Comparison of ENCODE assay signal across 8 mouse cellular contexts in the genomic region with DNA sequence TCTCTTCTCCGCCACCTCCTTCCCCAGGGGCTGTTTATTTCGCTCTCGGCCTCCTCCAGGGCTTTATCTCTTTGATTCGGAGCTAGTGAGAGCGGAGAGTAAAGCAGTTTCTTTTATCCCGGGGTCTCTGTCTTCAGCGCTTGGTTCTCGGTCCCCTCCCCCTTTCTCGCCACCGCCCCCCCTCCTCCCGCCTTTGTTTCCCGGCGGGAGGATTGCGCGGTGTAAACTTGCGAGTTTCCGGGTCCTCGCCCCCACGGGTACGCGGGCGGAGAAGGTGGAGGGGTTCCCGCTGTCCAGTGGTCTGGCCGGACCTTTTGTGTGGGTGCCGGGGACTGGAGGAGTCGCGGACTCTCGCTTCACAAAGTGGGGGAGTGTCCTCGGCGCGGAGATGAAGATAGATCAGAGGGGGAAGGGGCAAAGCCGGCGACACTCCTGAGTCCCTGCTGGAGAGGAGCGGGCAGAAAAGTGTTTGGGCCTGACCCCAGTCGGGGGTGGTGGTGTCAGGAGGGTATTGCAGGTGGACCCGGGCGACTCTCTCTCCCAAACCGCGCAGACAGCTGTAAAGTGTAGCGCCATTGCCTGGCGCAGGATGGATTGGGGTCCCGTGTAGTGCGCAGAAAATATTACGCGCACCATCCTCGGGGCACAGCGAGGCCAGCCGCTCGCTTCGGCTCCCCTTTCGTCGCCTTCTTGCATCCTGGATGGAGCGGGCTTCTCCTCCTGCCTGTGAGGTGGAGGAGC. TPM values are rescaled to one million over a fixed set of nuclear protein-coding genes. Genes with fewer than 3 reads are reported as not detected.
A peak's percentile ranks its signal among the peaks of the same experiment; 100 is the strongest.
DNase-seq lines count a peak whose midpoint lies in the region; ATAC-seq lines count a peak whose summit lies in the region.

No protein-coding gene starts in this region.

- H3K4me2 ChIP-seq in embryonic facial prominence, embryonic 11.5 days (ENCODE audit: low read depth, low read length), result peak overlapping the region; percentile 97
- H3K4me2 ChIP-seq in hindbrain, embryonic 13.5 days, result peak overlapping the region; percentile 83
- peak overlapping the region; percentile 99 for H3K4me2 ChIP-seq in lung, embryonic 16.5 days (ENCODE audit: low read depth, low read length)
- peak overlapping the region; percentile 85 for H3K4me2 ChIP-seq in stomach, embryonic 16.5 days (ENCODE audit: low read depth, low read length)

- H3K27me3 ChIP-seq in embryonic facial prominence, embryonic 11.5 days (ENCODE audit: control insufficient read depth, insufficient read depth, low read length), result no peaks in the 10 kb centered on the region; the same call in 1 of the 2 replicates
- peaks cover 3% of the 10 kb centered on the region; the same call in 1 of the 2 replicates for H3K27me3 ChIP-seq in hindbrain, embryonic 13.5 days
- peaks cover 4% of the 10 kb centered on the region; the same call in 1 of the 2 replicates for H3K27me3 ChIP-seq in lung, embryonic 16.5 days (ENCODE audit: control insufficient read depth, insufficient read depth, low read depth, low read length)
- no peaks in the 10 kb centered on the region for H3K27me3 ChIP-seq in stomach, embryonic 16.5 days (ENCODE audit: control insufficient read depth, insufficient read depth, low read length)

- no peaks in the 10 kb centered on the region for H3K9me3 ChIP-seq in embryonic facial prominence, embryonic 11.5 days (replicated peaks; ENCODE audit: control insufficient read depth, low read length)
- H3K9me3 ChIP-seq in hindbrain, embryonic 13.5 days, result no peaks in the 10 kb centered on the region
- no peaks in the 10 kb centered on the region for H3K9me3 ChIP-seq in lung, embryonic 16.5 days (ENCODE audit: control insufficient read depth, low read length)
- no peaks in the 10 kb centered on the region for H3K9me3 ChIP-seq in stomach, embryonic 16.5 days (replicated peaks; ENCODE audit: control insufficient read depth, low read length)

- H3K36me3 ChIP-seq in embryonic facial prominence, embryonic 11.5 days (replicated peaks; ENCODE audit: control insufficient read depth, insufficient read depth, low read depth, low read length), result no peaks in the 10 kb centered on the region
- no peaks in the 10 kb centered on the region for H3K36me3 ChIP-seq in hindbrain, embryonic 13.5 days
- H3K36me3 ChIP-seq in lung, embryonic 16.5 days (ENCODE audit: control insufficient read depth, insufficient read depth, low read length), result no peaks in the 10 kb centered on the region
- no peaks in the 10 kb centered on the region for H3K36me3 ChIP-seq in stomach, embryonic 16.5 days (ENCODE audit: control insufficient read depth, insufficient read depth, low read length)

- peak overlapping the region; percentile 86 for H3K9ac ChIP-seq in embryonic facial prominence, embryonic 11.5 days (replicated peaks; ENCODE audit: low read length)
- H3K9ac ChIP-seq in hindbrain, embryonic 13.5 days, result peak overlapping the region; percentile 99
- H3K9ac ChIP-seq in lung, embryonic 16.5 days (ENCODE audit: low read length), result peak overlapping the region; percentile 86
- peak overlapping the region; percentile 80 for H3K9ac ChIP-seq in stomach, embryonic 16.5 days (ENCODE audit: low read length)

- peak overlapping the region; percentile 65 for H3K27ac ChIP-seq in embryonic facial prominence, embryonic 11.5 days (replicated peaks; ENCODE audit: low read depth, low read length)
- peak overlapping the region; percentile 97 for H3K27ac ChIP-seq in hindbrain, embryonic 13.5 days
- H3K27ac ChIP-seq in lung, embryonic 16.5 days (ENCODE audit: low read length), result peak overlapping the region; percentile 75
- H3K27ac ChIP-seq in stomach, embryonic 16.5 days (ENCODE audit: low read length), result peak overlapping the region; percentile 76

- H3K4me3 ChIP-seq in embryonic facial prominence, embryonic 11.5 days (ENCODE audit: low read depth, low read length), result peak overlapping the region; percentile 82
- peak overlapping the region; percentile 93 for H3K4me3 ChIP-seq in hindbrain, embryonic 13.5 days
- H3K4me3 ChIP-seq in lung, embryonic 16.5 days (ENCODE audit: low read length), result peak overlapping the region; percentile 78
- peak overlapping the region; percentile 64 for H3K4me3 ChIP-seq in stomach, embryonic 16.5 days (replicated peaks; ENCODE audit: low read length)

- DNase-seq in urinary bladder, postnatal 14 days (ENCODE audit: low spot score), result peak; percentile 23
- DNase-seq in urinary bladder, adult 18-20 months (ENCODE audit: low spot score in 2 of 2), result no peak
- DNase-seq in embryonic facial prominence, embryonic 11.5 days (ENCODE audit: low spot score), result peak; percentile 50
- DNase-seq in right cerebral cortex, postnatal 4 days, result no peak
- DNase-seq in ovary, postnatal 14 days (ENCODE audit: low spot score), result no peak

- WGBS in embryonic facial prominence, embryonic 11.5 days, result under 1% methylated on average over 51 of the region's 53 CpGs
- WGBS in hindbrain, embryonic 13.5 days, result under 1% methylated on average over 53 of the region's 53 CpGs
- under 1% methylated on average over 53 of the region's 53 CpGs for WGBS in lung, embryonic 16.5 days
- WGBS in stomach, embryonic 16.5 days, result under 1% methylated on average over 53 of the region's 53 CpGs

- peaks cover 4% of the 10 kb centered on the region for H3K4me1 ChIP-seq in embryonic facial prominence, embryonic 11.5 days (ENCODE audit: control insufficient read depth, insufficient read depth, low read length)
- H3K4me1 ChIP-seq in hindbrain, embryonic 13.5 days (replicated peaks), result peaks cover 59% of the 10 kb centered on the region
- H3K4me1 ChIP-seq in lung, embryonic 16.5 days (replicated peaks; ENCODE audit: control insufficient read depth, insufficient read depth, low read length), result peaks cover 25% of the 10 kb centered on the region
- peaks cover 33% of the 10 kb centered on the region for H3K4me1 ChIP-seq in stomach, embryonic 16.5 days (ENCODE audit: control insufficient read depth, insufficient read depth, low read length)

- no peak for ATAC-seq in embryonic facial prominence, embryonic 11.5 days (replicated peaks; ENCODE audit: insufficient number of reproducible peaks, low FRiP score, low TSS enrichment, low read depth)
- peak; percentile 7 for ATAC-seq in hindbrain, embryonic 13.5 days (ENCODE audit: low FRiP score)
- ATAC-seq in lung, embryonic 16.5 days (ENCODE audit: low read depth), result peak; percentile 8; the same call in 1 of the 2 replicates
- no peak for ATAC-seq in stomach, embryonic 16.5 days (ENCODE audit: insufficient read depth, low FRiP score)

RNA-seq across cellular contexts. Expression of gene Trp53i11, which starts 0.8 kb away (rescaled TPM):
- 53.6 and 69.0 TPM in 2 replicates for polyA plus RNA-seq in embryonic facial prominence, embryonic 11.5 days (2014; fragmentation: Nextera tagmentation; extraction: Ambion mirVana)
- 109 and 110 TPM in 2 replicates for polyA plus RNA-seq in hindbrain, embryonic 13.5 days (2015; fragmentation: Nextera tagmentation; extraction: Ambion mirVana)
- 44.7 and 48.9 TPM in 2 replicates for polyA plus RNA-seq in lung, embryonic 16.5 days (2015; fragmentation: Nextera tagmentation; extraction: Ambion mirVana)
- 34.0 and 42.8 TPM in 2 replicates for polyA plus RNA-seq in stomach, embryonic 16.5 days (2015; fragmentation: Nextera tagmentation; extraction: Ambion mirVana)

Comparison
In these comparisons a context has a peak if more than half of its experiments do, and no peak if none do; other contexts are left out.
1. DNase-seq: peak in urinary bladder, postnatal 14 days (single experiment) and embryonic facial prominence, embryonic 11.5 days (single experiment); none in urinary bladder, adult 18-20 months (0 of 2), right cerebral cortex, postnatal 4 days (single experiment) and ovary, postnatal 14 days (single experiment).
2. ATAC-seq: peak in hindbrain, embryonic 13.5 days (single experiment) and lung, embryonic 16.5 days (single experiment); none in embryonic facial prominence, embryonic 11.5 days (single experiment) and stomach, embryonic 16.5 days (single experiment).
3. Peak in every context shown above with its lines, with median percentiles within 50 percentile points of each other: H3K27ac ChIP-seq, H3K4me2 ChIP-seq, H3K4me3 ChIP-seq and H3K9ac ChIP-seq.